Mouse (Mus musculus) cerebellum, adult 9-10 months (tissue): ENCODE results near the gene Fmc1.

Experiments
- DNase-seq: peaks from one replicate; pipeline ENCODE4 v3.0.0; 2022

The Fmc1 gene

GRCm38 (mm10) chr6:38552636-38553000 is 19.3 kb downstream of the Fmc1 start:
- DNase-seq, result no peak

DNA sequence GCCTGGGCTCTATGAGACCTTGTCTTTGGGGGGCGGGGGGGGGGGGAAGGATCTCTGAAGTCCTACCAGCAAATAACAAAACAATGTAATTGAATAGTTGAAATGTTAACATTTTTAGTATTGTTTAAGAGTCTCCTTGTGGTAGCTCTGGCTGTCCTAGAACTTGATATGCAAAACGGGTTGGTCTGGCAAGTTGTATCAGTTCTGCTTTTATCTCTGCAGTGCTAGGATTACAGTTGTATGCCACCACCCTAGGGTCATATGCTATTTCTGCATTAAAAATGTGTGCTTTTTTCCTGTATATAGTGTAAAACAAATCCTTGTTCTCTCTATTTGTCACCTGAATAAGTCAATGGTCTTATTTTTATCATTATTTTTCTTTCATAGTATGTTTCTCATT is 42.8 kb downstream of the Fmc1 start:
- DNase-seq, result no peak

DNA sequence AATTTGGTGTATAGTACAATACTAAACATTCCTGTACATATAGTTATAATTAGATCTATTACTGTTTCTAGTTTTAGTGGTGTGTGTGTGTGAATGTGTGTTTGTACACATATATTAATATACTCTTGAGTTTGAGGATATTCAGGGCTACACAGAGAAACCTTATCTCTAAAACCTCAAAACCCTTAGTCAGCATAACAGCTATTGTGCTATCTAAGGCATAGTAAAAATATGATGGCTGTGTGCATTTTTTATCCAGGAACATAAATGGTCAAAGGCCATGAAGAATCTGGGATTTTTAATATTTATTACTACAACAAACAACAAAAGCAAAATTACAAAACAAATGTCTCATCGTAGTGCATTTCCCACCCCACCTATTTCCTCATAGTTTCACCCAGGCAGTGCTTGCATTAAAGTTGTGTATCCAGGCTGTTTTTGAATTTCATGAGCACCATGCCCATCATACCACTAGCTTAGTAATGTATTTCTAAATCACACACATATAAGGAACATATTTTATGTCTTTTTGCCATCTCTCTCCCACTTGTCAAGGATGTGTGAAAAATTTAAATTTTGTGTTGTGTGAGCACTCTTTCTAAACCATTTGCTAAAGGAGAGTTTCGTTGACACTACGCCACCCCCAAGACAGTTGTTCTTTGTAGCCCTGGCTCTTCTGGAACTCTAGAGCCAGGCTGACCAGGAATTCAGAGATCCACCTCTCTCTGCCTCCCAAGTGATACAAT is 47.0 kb downstream of the Fmc1 start:
- no peak for DNase-seq

GRCm38 (mm10) chr6:38581711-38582110 is 48.4 kb downstream of the Fmc1 start:
- DNase-seq, result no peak
